Mouse (Mus musculus) mouse trophoblast stem cell (cell line): ENCODE results near the gene Acot13.
"Not testable (repeated sequence)": the region's sequence is repeated elsewhere in the genome, so short reads cannot be mapped to it uniquely, and the experiment has no call there.

Source experiments
- in situ Hi-C, 2 experiments: fragments of 300-500 bp; cut with MseI, MboI; formaldehyde crosslinking; loops; 2 replicates in 1 of 2; 3 replicates in 1 of 2; pipeline ENCODE4 v1.15.1; 2025

Gene Acot13

GRCm38 (mm10) chr13:24786014-24786490 is 45.3 kb downstream of the Acot13 start:
- in situ Hi-C loops: no loop called here

GRCm38 (mm10) chr13:24781916-24782315 is 49.4 kb downstream of the Acot13 start:
- in situ Hi-C loops: no loop called here

- in situ Hi-C loops: no loop called here
These were observed 52.5 kb downstream of the Acot13 start for GRCm38 (mm10) chr13:24778706-24779380.

- in situ Hi-C loops: no loop called here
These were observed 53.3 kb downstream of the Acot13 start for GRCm38 (mm10) chr13:24778026-24778425.

GRCm38 (mm10) chr13:24776146-24776844 is 55.0 kb downstream of the Acot13 start:
- in situ Hi-C loops: no loop called here

GRCm38 (mm10) chr13:24771482-24771881 is 59.9 kb downstream of the Acot13 start:
- in situ Hi-C loops: not testable (repeated sequence)
